Mouse (Mus musculus) liver, postnatal 0 days (tissue): ENCODE measurements around the gene Mapk6. TPM values are rescaled to one million over a fixed set of nuclear protein-coding genes. Genes with fewer than 3 reads are reported as not detected.

Source experiments
- ATAC-seq: fragments of 200-750 bp; cut with Nextera tagmentation; 2 replicates; pipeline ENCODE4 v1.8.0; 2017; ENCODE audit warnings: mild to moderate bottlenecking, moderate library complexity
- DNase-seq: peaks from one replicate; pipeline ENCODE4 v3.0.0-alpha.2; 2016
- H3K27ac ChIP-seq: fragments of 300-500 bp; sonication (generic); 2 replicates; pipeline ENCODE4 v1.5.1; 2014; ENCODE audit warnings: antibody characterized with exemption, moderate library complexity, mild to moderate bottlenecking, low read depth
- H3K27me3 ChIP-seq: fragments of 300-500 bp; sonication (generic); 2 replicates; pipeline ENCODE4 v1.6.1; 2014; ENCODE audit warnings: low read length, control low read depth, mixed read lengths; ENCODE audit not compliant: insufficient read depth
- H3K36me3 ChIP-seq: fragments of 300-500 bp; sonication (generic); replicated peaks from 2 replicates; pipeline ENCODE4 v1.6.1; 2014; ENCODE audit warnings: mild to moderate bottlenecking, control low read depth, low read length, moderate library complexity, mixed read lengths; ENCODE audit not compliant: insufficient read depth
- H3K4me1 ChIP-seq: fragments of 300-500 bp; sonication (generic); 2 replicates; pipeline ENCODE4 v1.6.1; 2014; ENCODE audit warnings: antibody characterized with exemption, mild to moderate bottlenecking, control low read depth; ENCODE audit not compliant: insufficient read depth
- H3K4me2 ChIP-seq: fragments of 300-500 bp; sonication (generic); 2 replicates; pipeline ENCODE4 v1.6.1; 2014; ENCODE audit warnings: low read depth, mild to moderate bottlenecking, low read length, moderate library complexity, mixed read lengths
- H3K4me3 ChIP-seq: fragments of 300-500 bp; sonication (generic); 2 replicates; pipeline ENCODE4 v1.5.1; 2014; ENCODE audit warnings: low read depth, low read length
- H3K9ac ChIP-seq: fragments of 300-500 bp; sonication (generic); replicated peaks from 2 replicates; pipeline ENCODE4 v1.6.1; 2014; ENCODE audit warnings: mild to moderate bottlenecking, moderate library complexity
- H3K9me3 ChIP-seq: fragments of 300-500 bp; sonication (generic); 2 replicates; pipeline ENCODE4 v1.6.1; 2016; ENCODE audit warnings: mild to moderate bottlenecking, control low read depth, low read length, mixed read lengths
- CTCF ChIP-seq: sonication (generic); IDR thresholded peaks from 2 replicates; pipeline ENCODE4 v1.5.1; 2016; ENCODE audit warnings: antibody characterized with exemption, low read depth
- EP300 ChIP-seq: IDR thresholded peaks from 2 replicates; pipeline ENCODE4 v1.6.1; 2016; ENCODE audit warnings: antibody characterized with exemption, low read depth, mild to moderate bottlenecking
- WGBS: fragments of 180-500 bp; shearing (Covaris S2); extraction: QIAGEN DNeasy Blood & Tissue Kit; methylation state at CpG from one replicate; pipeline ENCODE4 v1.1.7; 2014; ENCODE audit not compliant: insufficient replicate concordance; 5-methylcytosine and 5-hydroxymethylcytosine counted together
- polyA plus RNA-seq: library from polyadenylated mRNA; unstranded; fragments of >200 nt; fragmentation: Nextera tagmentation; extraction: Ambion mirVana; gene quantifications from 2 replicates; pipeline ENCODE4 v1.2.1, GENCODE M21; 2015

Mapk6 gene
- polyA plus RNA-seq, 1 experiment from 2014 or later: 18.4 TPM

- no peak for DNase-seq
Observed at GRCm38 (mm10) chr9:75406121-75406520, 3.7 kb downstream of the Mapk6 start.

GRCm38 (mm10) chr9:75403520-75403919 lies 6.3 kb downstream of the Mapk6 start:
- Histone ChIP-seq H3K4me2 (no peak overlapping the region), H3K9me3 (no peaks in the 10 kb centered on the region), H3K4me1 (peaks cover 34% of the 10 kb centered on the region), H3K27ac (no peak overlapping the region), H3K9ac (no peak overlapping the region), H3K4me3 (no peak overlapping the region), H3K36me3 (no peaks in the 10 kb centered on the region), H3K27me3 (no peaks in the 10 kb centered on the region)
- 71% methylated on average over 3 of the region's 3 CpGs for WGBS
- TF ChIP-seq EP300 (no peak), CTCF (no peak)
- no peak for DNase-seq
- no peak for ATAC-seq

More at GRCm38 (mm10) chr9:75406121-75406520, 3.7 kb downstream of the Mapk6 start:
- Histone ChIP-seq H3K27ac (no peak overlapping the region), H3K4me2 (no peak overlapping the region), H3K4me3 (no peak overlapping the region), H3K36me3 (no peaks in the 10 kb centered on the region), H3K9me3 (no peaks in the 10 kb centered on the region), H3K9ac (no peak overlapping the region), H3K27me3 (no peaks in the 10 kb centered on the region), H3K4me1 (peaks cover 39% of the 10 kb centered on the region)
- 80% methylated on average over 2 of the region's 2 CpGs for WGBS
- TF ChIP-seq CTCF: no peak
- no peak for TF ChIP-seq EP300
- no peak for ATAC-seq

- TF ChIP-seq EP300: no peak
- no peak for TF ChIP-seq CTCF
- ATAC-seq (no peak), DNase-seq (no peak)
- 44% methylated on average over 20 of the region's 20 CpGs for WGBS
- H3K9ac ChIP-seq: no peak overlapping the region
- no peak overlapping the region for H3K27ac ChIP-seq
- H3K36me3 ChIP-seq: peaks cover 7% of the 10 kb centered on the region
- H3K9me3 ChIP-seq: no peaks in the 10 kb centered on the region
- H3K4me3 ChIP-seq: no peak overlapping the region
- H3K4me1 ChIP-seq: peaks cover 28% of the 10 kb centered on the region
- no peaks in the 10 kb centered on the region for H3K27me3 ChIP-seq
- no peak overlapping the region for H3K4me2 ChIP-seq
Observed at GRCm38 (mm10) chr9:75401593-75402504, 8.0 kb downstream of the Mapk6 start.

- H3K27me3 ChIP-seq: no peaks in the 10 kb centered on the region
- no peak overlapping the region for H3K4me2 ChIP-seq
- DNase-seq (no peak), ATAC-seq (no peak)
- peaks cover 13% of the 10 kb centered on the region for H3K36me3 ChIP-seq
- no peak for TF ChIP-seq CTCF
- no peak for TF ChIP-seq EP300
- no peaks in the 10 kb centered on the region for H3K9me3 ChIP-seq
- peaks cover 26% of the 10 kb centered on the region for H3K4me1 ChIP-seq
- WGBS: 50% methylated on average over 5 of the region's 5 CpGs
- no peak overlapping the region for H3K9ac ChIP-seq
- no peak overlapping the region for H3K4me3 ChIP-seq
- H3K27ac ChIP-seq: no peak overlapping the region
Observed at GRCm38 (mm10) chr9:75400639-75401038, 9.2 kb downstream of the Mapk6 start.

GRCm38 (mm10) chr9:75399069-75399468 lies 10.7 kb downstream of the Mapk6 start:
- WGBS: 89% methylated on average over 4 of the region's 4 CpGs
- H3K36me3 ChIP-seq: peaks cover 23% of the 10 kb centered on the region

GRCm38 (mm10) chr9:75395971-75396370 lies 13.8 kb downstream of the Mapk6 start:
- TF ChIP-seq CTCF: no peak
- TF ChIP-seq EP300: no peak
- no peak overlapping the region for H3K4me2 ChIP-seq
- H3K4me1 ChIP-seq: peaks cover 5% of the 10 kb centered on the region
- peaks cover 42% of the 10 kb centered on the region for H3K36me3 ChIP-seq
- DNase-seq (no peak), ATAC-seq (no peak)
- H3K4me3 ChIP-seq: no peak overlapping the region
- H3K9ac ChIP-seq: no peak overlapping the region
- WGBS: 63% methylated on average over 6 of the region's 6 CpGs
- H3K27me3 ChIP-seq: no peaks in the 10 kb centered on the region
- no peaks in the 10 kb centered on the region for H3K9me3 ChIP-seq
- H3K27ac ChIP-seq: no peak overlapping the region

More at GRCm38 (mm10) chr9:75399069-75399468, 10.7 kb downstream of the Mapk6 start:
- TF ChIP-seq EP300 (no peak), CTCF (peak; percentile 39)
- Histone ChIP-seq H3K4me1 (peaks cover 17% of the 10 kb centered on the region), H3K27ac (no peak overlapping the region), H3K9ac (no peak overlapping the region), H3K4me2 (no peak overlapping the region), H3K4me3 (no peak overlapping the region), H3K27me3 (no peaks in the 10 kb centered on the region), H3K9me3 (no peaks in the 10 kb centered on the region)
- DNase-seq (no peak), ATAC-seq (no peak)
